Mouse (Mus musculus) heart, embryonic 11.5 days (tissue): ENCODE data around the gene Glipr1. TPM values are rescaled to one million over a fixed set of nuclear protein-coding genes. Genes with fewer than 3 reads are reported as not detected.

Source experiments
- ATAC-seq: fragments of 200-750 bp; cut with Nextera tagmentation; replicated peaks from 2 replicates; pipeline ENCODE4 v1.8.0; 2017; ENCODE audit warnings: moderate library complexity; ENCODE audit not compliant: insufficient number of reproducible peaks, low FRiP score, low TSS enrichment
- H3K27ac ChIP-seq: fragments of 300-500 bp; sonication (generic); 2 replicates; pipeline ENCODE4 v1.5.1; 2014; ENCODE audit warnings: mild to moderate bottlenecking, low read depth, low read length
- H3K27me3 ChIP-seq: fragments of 300-500 bp; sonication (generic); 2 replicates; pipeline ENCODE4 v1.6.1; 2014; ENCODE audit warnings: mild to moderate bottlenecking, low read length, mixed read lengths; ENCODE audit not compliant: control insufficient read depth, insufficient read depth
- H3K36me3 ChIP-seq: fragments of 300-500 bp; sonication (generic); 2 replicates; pipeline ENCODE4 v1.6.1; 2014; ENCODE audit warnings: mild to moderate bottlenecking, low read length, moderate library complexity, mixed read lengths; ENCODE audit not compliant: control insufficient read depth, insufficient read depth
- H3K4me1 ChIP-seq: fragments of 300-500 bp; sonication (generic); 2 replicates; pipeline ENCODE4 v1.6.1; 2014; ENCODE audit warnings: low read length; ENCODE audit not compliant: control insufficient read depth, insufficient read depth
- H3K4me2 ChIP-seq: fragments of 300-500 bp; sonication (generic); 2 replicates; pipeline ENCODE4 v1.6.1; 2014; ENCODE audit warnings: mild to moderate bottlenecking, moderate library complexity
- H3K4me3 ChIP-seq: fragments of 300-500 bp; sonication (generic); 2 replicates; pipeline ENCODE4 v1.5.1; 2014; ENCODE audit warnings: low read depth, low read length
- H3K9ac ChIP-seq: fragments of 300-500 bp; sonication (generic); 2 replicates; pipeline ENCODE4 v1.6.1; 2014; ENCODE audit warnings: mild to moderate bottlenecking, low read depth, low read length, moderate library complexity
- H3K9me3 ChIP-seq: fragments of 300-500 bp; sonication (generic); replicated peaks from 2 replicates; pipeline ENCODE4 v1.6.1; 2016; ENCODE audit warnings: low read length; ENCODE audit not compliant: control insufficient read depth
- WGBS: fragments of 180-500 bp; shearing (Covaris S2); extraction: QIAGEN DNeasy Blood & Tissue Kit; methylation state at CpG from one replicate; pipeline ENCODE4 v1.1.7; 2014; ENCODE audit not compliant: insufficient replicate concordance; 5-methylcytosine and 5-hydroxymethylcytosine counted together
- polyA plus RNA-seq: library from polyadenylated mRNA; unstranded; fragments of >200 nt; fragmentation: Nextera tagmentation; extraction: Ambion mirVana; gene quantifications from 2 replicates; pipeline ENCODE4 v1.2.1, GENCODE M21; 2014

The Glipr1 gene
- polyA plus RNA-seq, 1 experiment from 2014 or later: 2.1 TPM

DNA sequence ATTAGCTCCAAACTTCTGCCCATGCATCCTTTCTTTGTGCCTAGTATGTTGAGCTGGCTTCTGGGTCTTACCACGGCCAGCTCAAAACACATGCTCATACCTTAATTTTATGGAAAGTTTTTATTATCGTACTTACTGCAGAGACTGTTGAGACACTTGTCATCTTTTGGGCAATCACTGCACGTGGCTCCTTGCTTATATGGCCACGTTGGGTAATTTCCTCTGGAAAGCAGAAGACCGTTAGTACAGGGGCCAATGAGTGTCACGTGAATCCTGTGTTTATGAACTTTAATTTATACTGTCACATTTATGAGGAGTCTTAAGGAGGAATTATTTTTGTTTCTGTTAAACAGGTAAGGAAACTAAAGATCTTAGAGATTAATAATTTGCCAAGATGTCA is 16.0 kb downstream of the Glipr1 start:
- peaks cover 22% of the 10 kb centered on the region for H3K36me3 ChIP-seq
- no peaks in the 10 kb centered on the region for H3K4me1 ChIP-seq
- no peaks in the 10 kb centered on the region for H3K9me3 ChIP-seq
- H3K27me3 ChIP-seq: no peaks in the 10 kb centered on the region
- WGBS: 91% methylated on average over 6 of the region's 6 CpGs
- no peak overlapping the region for H3K4me3 ChIP-seq
- no peak overlapping the region for H3K4me2 ChIP-seq
- no peak overlapping the region for H3K9ac ChIP-seq
- no peak overlapping the region for H3K27ac ChIP-seq
- no peak for ATAC-seq

DNA sequence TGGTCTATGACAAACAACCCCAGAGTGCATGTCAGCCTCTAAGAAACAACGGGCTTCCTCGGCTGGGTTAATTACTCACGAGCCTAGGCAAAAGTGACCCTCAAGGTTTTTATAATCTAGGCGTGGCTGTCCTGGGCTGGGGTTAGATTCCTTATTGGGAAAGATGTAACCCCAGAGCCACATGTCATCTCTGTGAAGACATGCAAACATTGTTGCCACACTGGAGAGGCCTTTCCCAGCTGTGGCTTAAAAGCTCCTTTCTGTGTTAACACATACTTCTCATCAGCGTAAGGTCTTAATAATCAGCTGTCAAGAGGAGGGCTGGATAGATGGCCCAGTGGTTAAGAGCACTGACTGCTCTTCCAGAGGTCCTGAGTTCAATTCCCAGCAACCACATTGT is 19.4 kb downstream of the Glipr1 start:
- Histone ChIP-seq H3K9ac (no peak overlapping the region), H3K9me3 (no peaks in the 10 kb centered on the region), H3K4me3 (no peak overlapping the region), H3K27ac (no peak overlapping the region), H3K36me3 (peaks cover 22% of the 10 kb centered on the region), H3K27me3 (no peaks in the 10 kb centered on the region), H3K4me1 (no peaks in the 10 kb centered on the region), H3K4me2 (no peak overlapping the region)
- ATAC-seq: no peak
- WGBS: 92% methylated on average over 5 of the region's 5 CpGs

DNA sequence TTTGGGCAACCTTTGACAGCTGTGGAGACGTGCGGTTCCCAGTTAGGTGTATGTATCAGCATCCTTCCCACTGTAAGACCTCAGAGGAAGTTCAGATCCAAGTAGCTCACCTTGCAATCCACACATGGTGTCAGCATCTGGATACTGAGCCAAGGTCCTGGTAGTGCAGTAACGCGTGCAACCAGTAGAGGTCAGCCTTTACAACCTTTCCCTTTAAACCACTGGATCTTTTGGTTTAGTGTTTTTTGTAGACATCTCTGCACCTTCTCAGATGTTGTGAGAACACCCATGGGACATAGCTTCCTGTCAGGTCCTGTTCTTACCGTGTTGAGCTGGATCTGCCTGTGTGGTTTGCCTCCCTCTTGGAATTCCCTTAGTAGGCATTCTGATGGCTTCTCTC is 24.8 kb downstream of the Glipr1 start:
- Histone ChIP-seq H3K36me3 (peaks cover 6% of the 10 kb centered on the region; the same call in 1 of the 2 replicates), H3K4me1 (peaks cover 4% of the 10 kb centered on the region; the same call in 1 of the 2 replicates), H3K27me3 (no peaks in the 10 kb centered on the region), H3K9ac (no peak overlapping the region), H3K9me3 (no peaks in the 10 kb centered on the region), H3K4me2 (no peak overlapping the region), H3K4me3 (no peak overlapping the region), H3K27ac (no peak overlapping the region)
- no peak for ATAC-seq
- 41% methylated on average over 5 of the region's 5 CpGs for whole genome bisulfite sequencing

DNA sequence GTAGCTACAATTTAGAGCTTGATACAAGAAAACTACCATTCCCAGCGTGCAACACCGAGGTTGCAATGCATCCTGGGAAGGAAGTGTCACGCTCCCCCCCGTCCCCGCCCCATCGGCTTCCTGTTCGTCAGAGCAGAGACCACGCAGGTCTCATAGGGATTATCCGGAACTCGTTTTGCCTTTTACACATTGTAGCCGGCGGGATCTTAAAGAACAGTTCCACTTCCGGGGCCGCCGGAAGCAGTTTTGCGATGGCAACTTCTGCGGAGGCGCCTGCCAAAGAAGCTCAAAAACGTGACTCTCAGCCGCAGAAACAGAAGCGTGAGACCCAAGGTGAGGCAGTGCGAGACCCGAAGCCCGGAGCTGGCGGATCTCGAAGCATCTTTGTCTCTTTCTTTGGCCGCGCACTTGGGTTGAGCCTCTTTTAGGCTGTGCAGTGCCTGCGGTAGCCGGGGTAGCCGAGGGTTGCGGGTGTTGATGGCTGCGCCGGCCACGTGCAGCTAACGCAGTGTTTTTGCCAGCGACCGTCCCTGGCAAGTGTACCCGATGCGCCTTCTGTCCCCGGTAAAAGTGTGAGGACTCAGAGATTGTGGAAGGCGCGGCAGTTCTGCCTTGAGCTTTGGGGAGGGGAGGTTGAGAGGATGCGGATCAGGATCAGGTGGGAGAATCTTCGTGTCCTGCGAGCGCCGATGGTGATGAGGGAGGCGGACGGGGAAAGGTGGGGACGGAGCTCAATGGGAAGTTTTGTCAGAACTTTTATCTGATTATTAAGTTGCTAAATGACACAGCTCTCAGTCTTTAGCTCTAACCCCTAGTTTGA is 29.7 kb downstream of the Glipr1 start, which contains the start of gene Krr1:
Gene Krr1, plus strand, starts transcription at position 123 of the 820 bp plus-strand sequence.
- ATAC-seq: peak; percentile 94
- H3K9ac ChIP-seq: peak within 1 kb of the TSS; percentile 89
- WGBS: under 1% methylated on average over 51 of the region's 51 CpGs
- no peaks in the 10 kb centered on the region for H3K9me3 ChIP-seq
- H3K27ac ChIP-seq: no peak within 1 kb of the TSS
- peak within 1 kb of the TSS; percentile 83 for H3K4me2 ChIP-seq
- H3K4me1 ChIP-seq: peaks cover 4% of the 10 kb centered on the region; the same call in 1 of the 2 replicates
- no peaks in the 10 kb centered on the region for H3K27me3 ChIP-seq
- H3K36me3 ChIP-seq: no peaks in the 10 kb centered on the region
- H3K4me3 ChIP-seq: peak within 1 kb of the TSS; percentile 96

DNA sequence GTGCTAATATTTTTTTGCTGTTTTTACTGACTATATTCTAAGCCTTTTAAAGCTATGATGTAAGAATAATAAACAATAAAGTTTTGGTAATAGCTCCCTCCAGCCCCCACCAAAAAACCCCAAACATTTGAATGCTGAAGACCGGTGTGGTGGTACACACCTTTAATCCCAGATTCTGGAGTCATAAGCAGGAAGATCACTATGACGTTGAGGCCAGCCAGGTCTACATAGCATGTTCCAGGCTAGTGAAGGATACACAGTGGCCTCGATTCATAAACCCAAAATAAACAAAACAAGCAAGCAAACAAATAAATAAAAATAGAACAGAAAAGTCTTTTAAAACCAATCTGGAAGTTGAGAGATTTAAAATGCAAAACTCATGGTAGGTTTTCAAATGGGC is 30.5 kb downstream of the Glipr1 start:
- H3K27ac ChIP-seq: no peak overlapping the region
- no peak for ATAC-seq
- peak overlapping the region; percentile 96; the same call in 1 of the 2 replicates for H3K4me3 ChIP-seq
- no peaks in the 10 kb centered on the region for H3K27me3 ChIP-seq
- 76% methylated on average over 3 of the region's 3 CpGs for WGBS
- H3K9ac ChIP-seq: no peak overlapping the region
- no peaks in the 10 kb centered on the region for H3K36me3 ChIP-seq
- peak overlapping the region; percentile 48 for H3K4me2 ChIP-seq
- H3K9me3 ChIP-seq: no peaks in the 10 kb centered on the region
- H3K4me1 ChIP-seq: peaks cover 4% of the 10 kb centered on the region; the same call in 1 of the 2 replicates

DNA sequence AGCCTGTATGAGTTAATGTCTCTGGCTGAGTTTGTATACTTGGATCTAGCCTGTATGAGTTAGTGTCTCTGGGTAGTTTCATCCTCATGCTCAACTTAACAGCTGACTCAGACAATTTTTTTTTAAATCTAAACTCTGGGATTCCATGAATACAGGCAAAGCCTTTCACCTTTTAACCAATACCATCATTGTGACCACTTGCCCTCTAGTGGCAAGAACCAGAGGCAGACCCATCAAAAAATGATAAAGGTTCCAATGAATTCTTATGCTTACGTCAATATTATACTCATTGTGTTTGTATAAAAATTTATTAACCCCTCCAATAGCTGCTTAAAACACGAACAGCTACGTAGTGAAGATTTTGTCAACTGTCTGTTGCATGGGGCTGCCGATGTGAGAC is 36.0 kb downstream of the Glipr1 start:
- Histone ChIP-seq H3K27me3 (no peaks in the 10 kb centered on the region), H3K4me3 (no peak overlapping the region), H3K36me3 (no peaks in the 10 kb centered on the region), H3K4me2 (no peak overlapping the region), H3K9ac (no peak overlapping the region), H3K4me1 (no peaks in the 10 kb centered on the region), H3K9me3 (no peaks in the 10 kb centered on the region), H3K27ac (no peak overlapping the region)
- WGBS: 57% methylated on average over 4 of the region's 4 CpGs
- no peak for ATAC-seq

DNA sequence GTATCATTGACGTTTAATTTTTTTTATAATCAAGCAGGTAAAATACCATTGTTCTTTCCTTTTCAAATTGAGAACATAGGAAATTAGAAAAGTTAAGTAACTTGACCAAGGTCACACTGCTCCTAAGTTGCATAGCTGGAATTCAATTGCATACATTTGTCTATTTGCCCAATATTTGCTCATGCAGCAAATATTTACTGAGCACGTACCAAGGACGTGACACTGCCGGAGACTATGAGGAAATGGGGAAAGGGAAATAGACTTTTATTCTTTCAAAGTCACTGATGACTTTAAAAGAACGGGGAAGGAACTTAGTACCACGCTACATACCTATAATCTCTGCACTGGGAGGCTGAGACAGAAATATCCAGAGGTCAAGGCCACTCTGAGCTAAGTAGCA is 42.0 kb downstream of the Glipr1 start:
- Histone ChIP-seq H3K27ac (no peak overlapping the region), H3K27me3 (no peaks in the 10 kb centered on the region), H3K4me1 (peaks cover 5% of the 10 kb centered on the region; the same call in 1 of the 2 replicates), H3K4me2 (no peak overlapping the region), H3K9me3 (no peaks in the 10 kb centered on the region), H3K4me3 (no peak overlapping the region), H3K9ac (no peak overlapping the region), H3K36me3 (no peaks in the 10 kb centered on the region)
- no peak for ATAC-seq
- 85% methylated on average over 6 of the region's 6 CpGs for WGBS

DNA sequence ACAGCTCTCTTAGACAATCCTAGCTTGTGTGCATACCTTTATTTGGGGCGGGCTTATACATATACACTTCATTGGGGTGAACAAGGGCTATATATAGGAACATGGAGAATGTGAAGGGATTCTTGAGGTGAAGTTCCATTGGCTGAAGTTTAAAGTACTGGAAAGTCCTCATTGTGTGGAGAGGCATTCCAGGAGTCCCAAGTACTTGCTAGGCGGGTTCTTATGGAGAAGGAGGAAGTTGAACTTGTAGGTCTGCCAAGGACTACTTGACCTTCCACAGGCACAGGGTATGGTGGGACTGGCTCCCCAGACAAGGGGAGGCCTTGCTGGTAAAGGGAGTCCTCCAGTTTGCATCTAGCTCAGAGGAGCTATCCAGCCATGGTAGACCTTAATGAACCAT is 43.1 kb downstream of the Glipr1 start:
- H3K4me1 ChIP-seq: peaks cover 5% of the 10 kb centered on the region; the same call in 1 of the 2 replicates
- no peak for ATAC-seq
- H3K27me3 ChIP-seq: no peaks in the 10 kb centered on the region
- no peak overlapping the region for H3K4me3 ChIP-seq
- no peaks in the 10 kb centered on the region for H3K36me3 ChIP-seq
- H3K27ac ChIP-seq: no peak overlapping the region
- no peak overlapping the region for H3K4me2 ChIP-seq
- H3K9ac ChIP-seq: no peak overlapping the region
- no peaks in the 10 kb centered on the region for H3K9me3 ChIP-seq
- 59% methylated on average over 2 of the region's 2 CpGs for WGBS

DNA sequence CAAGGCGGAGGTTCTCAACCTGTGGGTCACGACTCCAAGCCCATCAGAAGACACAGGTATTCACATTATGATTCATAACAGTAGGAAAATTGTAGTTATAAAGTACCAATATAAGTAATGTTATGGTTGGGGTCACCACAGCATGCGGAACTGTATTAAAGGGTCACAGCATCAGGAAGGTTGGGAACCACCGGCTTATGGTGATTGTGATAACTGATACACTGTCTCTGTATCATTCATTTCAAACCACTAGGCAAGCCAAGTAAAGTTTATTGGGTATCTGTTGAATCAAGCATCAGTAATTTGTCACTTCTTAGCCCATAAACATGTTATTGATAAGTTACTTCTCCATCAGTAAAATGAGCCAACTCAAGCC is 44.4 kb downstream of the Glipr1 start:
- ATAC-seq: no peak
- H3K27ac ChIP-seq: no peak overlapping the region
- no peaks in the 10 kb centered on the region for H3K36me3 ChIP-seq
- H3K9ac ChIP-seq: no peak overlapping the region
- no peaks in the 10 kb centered on the region for H3K9me3 ChIP-seq
- no peak overlapping the region for H3K4me3 ChIP-seq
- peaks cover 5% of the 10 kb centered on the region; the same call in 1 of the 2 replicates for H3K4me1 ChIP-seq
- H3K27me3 ChIP-seq: no peaks in the 10 kb centered on the region
- no peak overlapping the region for H3K4me2 ChIP-seq
- WGBS: 34% methylated on average over 4 of the region's 4 CpGs
